Mouse (Mus musculus) embryonic facial prominence, embryonic 10.5 days (tissue): ENCODE data around the gene Gdi2. TPM values are rescaled to one million over a fixed set of nuclear protein-coding genes. Genes with fewer than 3 reads are reported as not detected.

ENCODE experiments used
- DNase-seq: peaks from one replicate; pipeline ENCODE4 v3.0.0-alpha.2; 2017; ENCODE audit warnings: low spot score
- H3K27ac ChIP-seq: fragments of 300-500 bp; sonication (generic); replicated peaks from 2 replicates; pipeline ENCODE4 v1.5.1; 2016; ENCODE audit warnings: mild to moderate bottlenecking
- H3K27me3 ChIP-seq: fragments of 300-500 bp; sonication (generic); replicated peaks from 2 replicates; pipeline ENCODE4 v1.6.1; 2016; ENCODE audit warnings: low read depth, mild to moderate bottlenecking; ENCODE audit not compliant: poor library complexity, severe bottlenecking
- H3K36me3 ChIP-seq: fragments of 300-500 bp; sonication (generic); replicated peaks from 2 replicates; pipeline ENCODE4 v1.6.1; 2016; ENCODE audit warnings: mild to moderate bottlenecking, moderate library complexity
- H3K4me1 ChIP-seq: fragments of 300-500 bp; sonication (generic); 2 replicates; pipeline ENCODE4 v1.6.1; 2016
- H3K4me3 ChIP-seq: fragments of 300-500 bp; sonication (generic); 2 replicates; pipeline ENCODE4 v1.5.1; 2016; ENCODE audit warnings: mild to moderate bottlenecking, moderate library complexity
- H3K9me3 ChIP-seq: fragments of 300-500 bp; sonication (generic); 2 replicates; pipeline ENCODE4 v1.6.1; 2016; ENCODE audit warnings: mild to moderate bottlenecking
- WGBS: fragments of 180-500 bp; shearing (Covaris S2); methylation state at CpG from one replicate; pipeline ENCODE4 v1.1.7; 2016; 5-methylcytosine and 5-hydroxymethylcytosine counted together
- polyA plus RNA-seq: library from polyadenylated mRNA; unstranded; fragments of >200 nt; fragmentation: Nextera tagmentation; extraction: Ambion mirVana; gene quantifications from 2 replicates; pipeline ENCODE4 v1.2.1, GENCODE M21; 2016

Gene Gdi2
- polyA plus RNA-seq, 1 experiment from 2014 or later = 432 TPM

GRCm38 (mm10) chr13:3532451-3532850 is 5.4 kb upstream of the Gdi2 start:
- Histone ChIP-seq H3K4me3 (no peak overlapping the region), H3K4me1 (peaks cover 11% of the 10 kb centered on the region; the same call in 1 of the 2 replicates), H3K36me3 (no peaks in the 10 kb centered on the region), H3K27ac (no peak overlapping the region), H3K27me3 (no peaks in the 10 kb centered on the region), H3K9me3 (peaks cover 7% of the 10 kb centered on the region; the same call in 1 of the 2 replicates)
- WGBS = 74% methylated on average over 4 of the region's 4 CpGs
- no peak for DNase-seq

GRCm38 (mm10) chr13:3534146-3534545 is 3.7 kb upstream of the Gdi2 start:
- no peak overlapping the region for H3K27ac ChIP-seq
- H3K27me3 ChIP-seq = no peaks in the 10 kb centered on the region
- peaks cover 7% of the 10 kb centered on the region; the same call in 1 of the 2 replicates for H3K9me3 ChIP-seq
- no peak overlapping the region for H3K4me3 ChIP-seq
- H3K4me1 ChIP-seq = peaks cover 12% of the 10 kb centered on the region; the same call in 1 of the 2 replicates
- no peaks in the 10 kb centered on the region for H3K36me3 ChIP-seq
- DNase-seq = no peak
- WGBS = 90% methylated on average over 4 of the region's 4 CpGs

GRCm38 (mm10) chr13:3538223-3538968 is 533 bp downstream of the Gdi2 start:
- under 1% methylated on average over 59 of the region's 59 CpGs for WGBS
- peak; percentile 74 for DNase-seq
- Histone ChIP-seq H3K4me3 (peak overlapping the region; percentile 98), H3K4me1 (peaks cover 29% of the 10 kb centered on the region), H3K9me3 (peaks cover 3% of the 10 kb centered on the region; the same call in 1 of the 2 replicates), H3K27ac (peak overlapping the region; percentile 97), H3K36me3 (peaks cover 11% of the 10 kb centered on the region; the same call in 1 of the 2 replicates), H3K27me3 (no peaks in the 10 kb centered on the region)

GRCm38 (mm10) chr13:3538969-3539562 is 1.2 kb downstream of the Gdi2 start:
- Histone ChIP-seq H3K27ac (peak overlapping the region; percentile 97), H3K4me3 (peak overlapping the region; percentile 98), H3K36me3 (peaks cover 16% of the 10 kb centered on the region; the same call in 1 of the 2 replicates), H3K4me1 (peaks cover 29% of the 10 kb centered on the region), H3K27me3 (no peaks in the 10 kb centered on the region), H3K9me3 (peaks cover 3% of the 10 kb centered on the region; the same call in 1 of the 2 replicates)
- WGBS = 5% methylated on average over 15 of the region's 15 CpGs
- peak; percentile 18 for DNase-seq

- Histone ChIP-seq H3K27me3 (no peaks in the 10 kb centered on the region), H3K4me3 (peak overlapping the region; percentile 98)
- 33% methylated on average over 2 of the region's 2 CpGs for WGBS
These were observed 2.3 kb downstream of the Gdi2 start for GRCm38 (mm10) chr13:3540166-3540565.

GRCm38 (mm10) chr13:3541159-3541782 is 3.4 kb downstream of the Gdi2 start:
- no peak overlapping the region for H3K27ac ChIP-seq
- H3K27me3 ChIP-seq = no peaks in the 10 kb centered on the region
- 90% methylated on average over 2 of the region's 2 CpGs for WGBS
- peak overlapping the region; percentile 98; the same call in 1 of the 2 replicates for H3K4me3 ChIP-seq
- H3K36me3 ChIP-seq = peaks cover 32% of the 10 kb centered on the region
- peaks cover 3% of the 10 kb centered on the region; the same call in 1 of the 2 replicates for H3K9me3 ChIP-seq
- DNase-seq = no peak
- peaks cover 29% of the 10 kb centered on the region for H3K4me1 ChIP-seq

More at GRCm38 (mm10) chr13:3540166-3540565, 2.3 kb downstream of the Gdi2 start:
- H3K9me3 ChIP-seq = peaks cover 3% of the 10 kb centered on the region; the same call in 1 of the 2 replicates
- peaks cover 20% of the 10 kb centered on the region for H3K36me3 ChIP-seq
- no peak overlapping the region for H3K27ac ChIP-seq
- H3K4me1 ChIP-seq = peaks cover 29% of the 10 kb centered on the region
- DNase-seq = no peak

- H3K4me1 ChIP-seq = peaks cover 22% of the 10 kb centered on the region
- peaks cover 55% of the 10 kb centered on the region for H3K36me3 ChIP-seq
- H3K27me3 ChIP-seq = no peaks in the 10 kb centered on the region
- WGBS = 92% methylated on average over 4 of the region's 4 CpGs
- H3K9me3 ChIP-seq = no peaks in the 10 kb centered on the region
- DNase-seq = no peak
- no peak overlapping the region for H3K4me3 ChIP-seq
- H3K27ac ChIP-seq = no peak overlapping the region
These were observed 6.4 kb downstream of the Gdi2 start for GRCm38 (mm10) chr13:3544077-3544874.

GRCm38 (mm10) chr13:3544925-3545324 is 7.1 kb downstream of the Gdi2 start:
- Histone ChIP-seq H3K27ac (no peak overlapping the region), H3K4me3 (no peak overlapping the region), H3K4me1 (peaks cover 15% of the 10 kb centered on the region), H3K36me3 (peaks cover 60% of the 10 kb centered on the region), H3K27me3 (no peaks in the 10 kb centered on the region), H3K9me3 (no peaks in the 10 kb centered on the region)
- DNase-seq = no peak
- 88% methylated on average over 5 of the region's 5 CpGs for WGBS

- H3K4me3 ChIP-seq = no peak overlapping the region
- H3K27ac ChIP-seq = no peak overlapping the region
- H3K36me3 ChIP-seq = peaks cover 77% of the 10 kb centered on the region
- 94% methylated on average over 3 of the region's 3 CpGs for WGBS
- no peaks in the 10 kb centered on the region for H3K27me3 ChIP-seq
- no peak for DNase-seq
- no peaks in the 10 kb centered on the region for H3K4me1 ChIP-seq
- no peaks in the 10 kb centered on the region for H3K9me3 ChIP-seq
These were observed 9.5 kb downstream of the Gdi2 start for GRCm38 (mm10) chr13:3547410-3547809.

- Histone ChIP-seq H3K4me1 (no peaks in the 10 kb centered on the region), H3K27ac (no peak overlapping the region), H3K9me3 (no peaks in the 10 kb centered on the region), H3K36me3 (peaks cover 82% of the 10 kb centered on the region), H3K4me3 (no peak overlapping the region), H3K27me3 (no peaks in the 10 kb centered on the region)
- DNase-seq = no peak
- 92% methylated on average over 6 of the region's 6 CpGs for WGBS
These were observed 10.0 kb downstream of the Gdi2 start for GRCm38 (mm10) chr13:3547856-3548255.

- H3K27me3 ChIP-seq = no peaks in the 10 kb centered on the region
- no peaks in the 10 kb centered on the region for H3K9me3 ChIP-seq
- H3K36me3 ChIP-seq = peaks cover 97% of the 10 kb centered on the region
- no peak for DNase-seq
- no peak overlapping the region for H3K27ac ChIP-seq
- no peak overlapping the region for H3K4me3 ChIP-seq
- 92% methylated on average over 1 of the region's 1 CpGs for WGBS
- no peaks in the 10 kb centered on the region for H3K4me1 ChIP-seq
These were observed 25.3 kb downstream of the Gdi2 start for GRCm38 (mm10) chr13:3563130-3563529.

- H3K36me3 ChIP-seq = peaks cover 97% of the 10 kb centered on the region
- no peaks in the 10 kb centered on the region for H3K4me1 ChIP-seq
- no peak for DNase-seq
- WGBS = 86% methylated on average over 2 of the region's 2 CpGs
- no peak overlapping the region for H3K27ac ChIP-seq
- H3K27me3 ChIP-seq = no peaks in the 10 kb centered on the region
- H3K9me3 ChIP-seq = no peaks in the 10 kb centered on the region
- no peak overlapping the region for H3K4me3 ChIP-seq
These were observed 26.1 kb downstream of the Gdi2 start for GRCm38 (mm10) chr13:3563953-3564352.
